Mouse (Mus musculus) lung, postnatal 0 days (tissue): ENCODE results near the gene Chn2. TPM values are rescaled to one million over a fixed set of nuclear protein-coding genes. Genes with fewer than 3 reads are reported as not detected.
A peak's percentile ranks its signal among the peaks of the same experiment; 100 is the strongest.

Experiments used
- ATAC-seq: fragments of 200-750 bp; cut with Nextera tagmentation; 2 replicates; pipeline ENCODE4 v1.8.0; 2017; ENCODE audit warnings: moderate library complexity
- DNase-seq: peaks from one replicate; pipeline ENCODE4 v3.0.0-alpha.2; 2016; ENCODE audit warnings: low spot score
- H3K27ac ChIP-seq: fragments of 300-500 bp; sonication (generic); 2 replicates; pipeline ENCODE4 v1.5.1; 2014; ENCODE audit warnings: antibody characterized with exemption, mild to moderate bottlenecking, low read length, mixed read lengths
- H3K27me3 ChIP-seq: fragments of 300-500 bp; sonication (generic); replicated peaks from 2 replicates; pipeline ENCODE4 v1.6.1; 2014; ENCODE audit warnings: low read length, mixed read lengths; ENCODE audit not compliant: insufficient read depth
- H3K36me3 ChIP-seq: fragments of 300-500 bp; sonication (generic); 2 replicates; pipeline ENCODE4 v1.6.1; 2014; ENCODE audit warnings: low read length, mixed read lengths; ENCODE audit not compliant: insufficient read depth
- H3K4me1 ChIP-seq: fragments of 300-500 bp; sonication (generic); 2 replicates; pipeline ENCODE4 v1.6.1; 2014; ENCODE audit warnings: antibody characterized with exemption, low read depth, low read length, mixed read lengths; ENCODE audit not compliant: insufficient read depth
- H3K4me2 ChIP-seq: fragments of 300-500 bp; sonication (generic); replicated peaks from 2 replicates; pipeline ENCODE4 v1.6.1; 2014; ENCODE audit warnings: low read depth, mild to moderate bottlenecking, low read length, moderate library complexity, mixed read lengths
- H3K4me3 ChIP-seq: fragments of 300-500 bp; sonication (generic); 2 replicates; pipeline ENCODE4 v1.5.1; 2014; ENCODE audit warnings: low read depth, low read length
- H3K9ac ChIP-seq: fragments of 300-500 bp; sonication (generic); replicated peaks from 2 replicates; pipeline ENCODE4 v1.6.1; 2014; ENCODE audit warnings: low read depth, mild to moderate bottlenecking
- H3K9me3 ChIP-seq: fragments of 300-500 bp; sonication (generic); 2 replicates; pipeline ENCODE4 v1.6.1; 2016; ENCODE audit warnings: low read length, mixed read lengths
- CTCF ChIP-seq: IDR thresholded peaks from 2 replicates; pipeline ENCODE4 v1.5.1; 2016; ENCODE audit warnings: antibody characterized with exemption, mild to moderate bottlenecking
- EP300 ChIP-seq: IDR thresholded peaks from 2 replicates; pipeline ENCODE4 v1.6.1; 2016; ENCODE audit warnings: antibody characterized with exemption, mild to moderate bottlenecking, control low read depth
- WGBS: fragments of 180-500 bp; shearing (Covaris S2); extraction: QIAGEN DNeasy Blood & Tissue Kit; methylation state at CpG from one replicate; pipeline ENCODE4 v1.1.7; 2014; 5-methylcytosine and 5-hydroxymethylcytosine counted together
- polyA plus RNA-seq: library from polyadenylated mRNA; unstranded; fragments of >200 nt; fragmentation: Nextera tagmentation; extraction: Ambion mirVana; gene quantifications from 2 replicates; pipeline ENCODE4 v1.2.1, GENCODE M21; 2015

Gene Chn2
- polyA plus RNA-seq, 1 experiment from 2014 or later = 6.8 TPM

DNA sequence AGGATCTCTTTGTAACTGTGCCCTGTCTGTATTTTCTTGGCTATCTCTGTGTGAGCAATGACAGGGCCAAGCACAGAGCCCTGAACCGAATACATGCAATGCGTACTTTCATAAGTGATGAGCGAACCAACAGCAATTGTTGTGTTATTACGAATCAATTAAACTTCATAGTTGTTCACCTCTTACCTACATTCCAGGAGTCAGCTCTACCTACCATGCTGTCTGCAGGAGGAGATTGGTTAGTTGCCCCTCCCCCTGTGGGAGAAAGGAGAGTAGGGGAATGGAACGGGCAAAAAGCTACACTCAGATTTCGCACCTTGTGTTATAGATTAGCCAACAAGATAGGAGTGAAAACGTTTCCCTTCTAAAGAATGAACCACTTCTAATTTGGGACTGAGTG lies 174.4 kb downstream of the Chn2 start:
- H3K4me1 ChIP-seq = no peaks in the 10 kb centered on the region
- DNase-seq (no peak), ATAC-seq (no peak)
- TF ChIP-seq EP300 = no peak
- no peak for TF ChIP-seq CTCF
- WGBS = 82% methylated on average over 7 of the region's 7 CpGs
- H3K36me3 ChIP-seq = no peaks in the 10 kb centered on the region
- H3K9me3 ChIP-seq = no peaks in the 10 kb centered on the region
- H3K27ac ChIP-seq = no peak overlapping the region
- H3K4me3 ChIP-seq = no peak overlapping the region
- no peak overlapping the region for H3K9ac ChIP-seq
- H3K4me2 ChIP-seq = no peak overlapping the region
- H3K27me3 ChIP-seq = no peaks in the 10 kb centered on the region

DNA sequence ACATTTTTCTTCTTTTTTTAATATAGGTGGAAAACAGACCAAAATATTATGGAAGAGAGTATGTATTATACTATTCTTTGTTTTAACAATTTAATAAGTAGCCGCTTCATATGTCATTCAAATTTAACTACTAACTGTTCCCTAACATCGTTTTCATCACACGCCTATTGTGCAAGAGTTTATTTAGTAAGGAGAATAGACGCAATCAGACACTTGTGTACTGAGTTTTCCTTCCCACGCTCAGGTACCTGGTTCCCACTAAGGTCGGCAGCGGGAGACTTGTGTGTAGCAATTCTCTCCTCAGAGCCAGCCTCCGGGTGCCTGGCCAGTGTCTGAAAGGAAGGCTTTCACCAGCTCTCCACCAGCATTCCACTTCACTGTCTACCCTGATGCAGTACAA lies 176.3 kb downstream of the Chn2 start:
- peak; percentile 12 for DNase-seq
- no peaks in the 10 kb centered on the region for H3K4me1 ChIP-seq
- ATAC-seq = no peak
- no peaks in the 10 kb centered on the region for H3K9me3 ChIP-seq
- no peak overlapping the region for H3K27ac ChIP-seq
- 65% methylated on average over 8 of the region's 8 CpGs for WGBS
- H3K4me3 ChIP-seq = no peak overlapping the region
- H3K36me3 ChIP-seq = no peaks in the 10 kb centered on the region
- no peak overlapping the region for H3K9ac ChIP-seq
- no peak overlapping the region for H3K4me2 ChIP-seq
- TF ChIP-seq CTCF (no peak), EP300 (no peak)
- H3K27me3 ChIP-seq = no peaks in the 10 kb centered on the region

DNA sequence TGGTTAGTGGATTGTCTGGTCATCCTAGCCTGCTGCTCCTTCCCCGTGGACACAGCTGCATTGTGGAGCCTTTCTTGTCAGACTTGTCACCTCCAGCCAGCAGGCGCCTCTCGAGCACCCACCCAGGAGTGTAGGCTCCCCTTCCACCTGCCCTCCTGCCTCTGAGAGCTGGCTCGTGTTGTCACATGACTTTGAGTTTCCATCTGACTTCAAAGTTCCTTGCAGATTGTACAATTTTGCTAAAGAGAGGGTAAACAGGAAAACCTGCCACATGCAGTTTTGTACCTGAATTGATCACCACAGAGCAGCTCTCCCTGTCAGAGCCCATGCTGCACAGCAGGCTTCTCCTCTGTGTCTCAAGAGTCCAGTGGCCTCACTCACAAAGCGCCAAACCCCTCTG lies 177.2 kb downstream of the Chn2 start:
- Histone ChIP-seq H3K9ac (no peak overlapping the region), H3K9me3 (no peaks in the 10 kb centered on the region), H3K27me3 (no peaks in the 10 kb centered on the region), H3K36me3 (no peaks in the 10 kb centered on the region), H3K27ac (no peak overlapping the region), H3K4me3 (no peak overlapping the region), H3K4me1 (no peaks in the 10 kb centered on the region), H3K4me2 (no peak overlapping the region)
- DNase-seq (no peak), ATAC-seq (no peak)
- 69% methylated on average over 5 of the region's 5 CpGs for WGBS
- TF ChIP-seq EP300 = no peak

DNA sequence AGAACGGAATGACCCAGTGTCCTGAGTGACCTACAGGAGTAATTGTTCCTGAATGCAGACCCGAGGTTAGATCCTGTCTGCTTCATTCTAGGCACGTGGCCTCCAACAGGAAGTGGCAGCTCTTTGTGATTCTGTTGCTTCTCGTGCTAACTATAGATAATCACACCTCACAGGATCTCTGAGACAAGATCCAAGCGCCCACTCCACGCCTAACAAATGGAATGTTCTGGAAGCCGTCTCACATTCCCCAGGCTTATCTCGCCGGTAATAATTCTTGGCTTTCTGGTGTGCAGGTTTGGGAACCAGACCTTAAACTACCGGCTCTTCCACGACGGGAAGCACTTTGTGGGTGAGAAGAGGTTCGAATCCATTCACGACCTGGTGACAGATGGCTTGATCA lies 180.8 kb downstream of the Chn2 start:
- Histone ChIP-seq H3K4me1 (no peaks in the 10 kb centered on the region), H3K9me3 (no peaks in the 10 kb centered on the region), H3K4me2 (no peak overlapping the region), H3K36me3 (no peaks in the 10 kb centered on the region), H3K9ac (no peak overlapping the region), H3K27me3 (no peaks in the 10 kb centered on the region), H3K4me3 (no peak overlapping the region), H3K27ac (no peak overlapping the region)
- DNase-seq = no peak
- no peak for ATAC-seq
- no peak for TF ChIP-seq CTCF
- TF ChIP-seq EP300 = no peak
- 76% methylated on average over 14 of the region's 14 CpGs for WGBS

DNA sequence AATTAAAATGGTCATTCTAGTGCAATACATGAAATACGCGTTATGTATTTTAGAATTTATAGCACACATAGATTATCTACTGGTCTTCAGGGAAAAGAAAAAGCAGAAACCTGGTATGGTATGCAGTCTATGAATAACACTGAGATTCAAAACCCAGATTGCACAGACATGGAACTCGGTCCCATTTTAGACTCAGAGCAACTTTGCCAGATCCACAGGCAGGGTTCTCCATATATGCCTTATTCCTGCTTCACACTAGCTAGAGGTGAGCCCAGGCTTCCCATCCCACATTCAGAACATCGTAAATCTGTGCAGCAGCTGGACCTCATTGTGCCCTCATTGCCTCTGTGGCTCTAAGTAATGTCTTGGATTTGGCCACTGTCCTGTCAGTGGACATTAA lies 184.2 kb downstream of the Chn2 start:
- no peak overlapping the region for H3K27ac ChIP-seq
- no peak for TF ChIP-seq EP300
- no peak for TF ChIP-seq CTCF
- H3K4me1 ChIP-seq = no peaks in the 10 kb centered on the region
- no peak overlapping the region for H3K4me2 ChIP-seq
- H3K36me3 ChIP-seq = no peaks in the 10 kb centered on the region
- DNase-seq = no peak
- H3K9me3 ChIP-seq = no peaks in the 10 kb centered on the region
- ATAC-seq = no peak
- 95% methylated on average over 4 of the region's 4 CpGs for WGBS
- no peaks in the 10 kb centered on the region for H3K27me3 ChIP-seq
- H3K4me3 ChIP-seq = no peak overlapping the region
- no peak overlapping the region for H3K9ac ChIP-seq

DNA sequence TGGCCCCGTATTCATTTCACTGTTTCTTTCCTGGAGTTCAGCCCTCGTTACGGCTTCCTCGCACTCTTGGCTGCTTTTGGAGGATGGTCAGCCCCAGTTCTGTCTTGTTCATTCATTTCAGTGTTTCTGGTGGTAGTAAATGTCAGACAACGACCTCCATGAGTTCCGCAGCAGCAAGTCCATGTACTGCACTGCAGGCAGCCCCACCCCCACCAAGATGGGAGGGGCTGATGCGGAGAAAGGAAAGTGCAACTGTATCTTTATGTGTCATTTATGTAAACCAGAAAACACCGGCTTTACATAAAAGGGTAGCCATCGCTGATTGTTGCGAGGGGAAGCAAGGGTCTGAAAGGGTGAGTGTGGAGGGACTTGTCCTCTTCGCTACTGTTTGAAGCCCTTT lies 185.0 kb downstream of the Chn2 start:
- Histone ChIP-seq H3K9ac (no peak overlapping the region), H3K4me2 (no peak overlapping the region), H3K4me1 (no peaks in the 10 kb centered on the region), H3K36me3 (no peaks in the 10 kb centered on the region), H3K27ac (no peak overlapping the region), H3K9me3 (no peaks in the 10 kb centered on the region), H3K27me3 (no peaks in the 10 kb centered on the region), H3K4me3 (no peak overlapping the region)
- no peak for TF ChIP-seq EP300
- no peak for TF ChIP-seq CTCF
- ATAC-seq = no peak
- DNase-seq = no peak
- WGBS = 57% methylated on average over 11 of the region's 11 CpGs

DNA sequence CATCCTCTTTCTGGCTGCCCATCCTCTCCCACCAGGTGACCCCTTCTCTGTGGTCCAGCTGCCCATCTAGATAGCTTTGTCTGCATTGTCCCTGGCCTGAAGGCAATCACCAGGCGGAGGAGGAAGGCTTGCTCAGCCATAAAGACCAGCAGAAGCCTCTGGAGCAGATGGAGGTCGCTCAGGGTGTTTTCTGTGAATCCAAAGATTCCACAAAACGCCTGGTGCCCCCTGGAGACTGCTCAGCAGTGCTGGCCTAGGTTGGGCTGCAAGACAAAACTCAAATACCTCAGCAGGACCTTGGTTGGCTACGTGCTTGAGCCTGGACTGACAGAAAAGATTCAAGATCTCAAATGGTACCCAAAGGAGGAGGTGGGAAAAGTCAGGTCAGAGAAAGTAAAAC lies 186.0 kb downstream of the Chn2 start:
- peak; percentile 24; the same call in 1 of the 2 replicates for TF ChIP-seq CTCF
- TF ChIP-seq EP300 = no peak
- Histone ChIP-seq H3K27ac (no peak overlapping the region), H3K27me3 (no peaks in the 10 kb centered on the region), H3K9me3 (no peaks in the 10 kb centered on the region), H3K9ac (no peak overlapping the region), H3K4me1 (no peaks in the 10 kb centered on the region), H3K4me3 (no peak overlapping the region), H3K4me2 (no peak overlapping the region), H3K36me3 (no peaks in the 10 kb centered on the region)
- no peak for DNase-seq
- 65% methylated on average over 4 of the region's 4 CpGs for WGBS
- no peak for ATAC-seq
